Mouse (Mus musculus) E14TG2a.4 (cell line): ENCODE measurements around the gene Lrrfip1.

Source experiments
- H3K27me3 ChIP-seq: 2 replicates; pipeline ENCODE4 v1.6.1; 2014; ENCODE audit warnings: low read length, control low read depth; ENCODE audit not compliant: insufficient read depth
- H3K36me3 ChIP-seq: 2 replicates; pipeline ENCODE4 v1.6.1; 2014; ENCODE audit warnings: low read length, control low read depth; ENCODE audit not compliant: insufficient read depth
- H3K4me1 ChIP-seq: replicated peaks from 2 replicates; pipeline ENCODE4 v1.6.1; 2014; ENCODE audit warnings: low read depth, low read length, control low read depth
- H3K4me3 ChIP-seq: replicated peaks from 2 replicates; pipeline ENCODE4 v1.5.1; 2014; ENCODE audit warnings: mild to moderate bottlenecking, low read length
- H3K9me3 ChIP-seq: 2 replicates; pipeline ENCODE4 v1.6.1; 2014; ENCODE audit warnings: low read length, control low read depth
- CTCF ChIP-seq: conservative IDR thresholded peaks from 2 replicates; pipeline ENCODE4 v1.5.1; 2014; ENCODE audit warnings: low read length
- NANOG ChIP-seq: IDR thresholded peaks from 2 replicates; pipeline ENCODE4 v1.6.1; 2014; ENCODE audit warnings: borderline replicate concordance, low read length, mixed read lengths
- POU5F1 ChIP-seq: IDR thresholded peaks from 2 replicates; pipeline ENCODE4 v1.6.1; 2014; ENCODE audit warnings: low read length, borderline replicate concordance

Lrrfip1 gene

GRCm38 (mm10) chr1:91037213-91037612 is 38.7 kb downstream of the Lrrfip1 start:
- no peaks in the 10 kb centered on the region for H3K36me3 ChIP-seq
- TF ChIP-seq NANOG (no peak), CTCF (no peak), POU5F1 (no peak)
- H3K9me3 ChIP-seq = peaks cover 16% of the 10 kb centered on the region
- H3K4me1 ChIP-seq = peaks cover 24% of the 10 kb centered on the region
- H3K4me3 ChIP-seq = no peak overlapping the region
- peaks cover 9% of the 10 kb centered on the region; the same call in 1 of the 2 replicates for H3K27me3 ChIP-seq

DNA sequence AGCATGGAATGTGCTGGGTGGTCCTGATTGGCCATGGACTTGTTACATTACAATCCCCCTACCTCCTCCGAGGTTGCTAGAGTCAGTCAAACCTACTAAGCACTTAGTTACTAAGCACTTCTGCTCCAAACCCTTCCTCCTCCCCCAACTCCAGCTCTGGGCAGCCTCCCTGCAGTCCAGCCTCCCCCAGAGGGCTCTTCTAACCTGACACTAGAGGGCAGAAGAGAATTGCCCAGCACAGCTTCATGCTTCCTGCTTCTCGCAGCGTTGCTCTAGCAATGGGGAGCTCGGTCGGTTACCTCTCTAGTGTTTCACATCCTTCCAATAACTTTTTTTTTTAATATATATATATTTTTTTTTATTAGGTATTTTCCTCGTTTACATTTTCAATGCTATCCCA is 39.5 kb downstream of the Lrrfip1 start:
- Histone ChIP-seq H3K9me3 (peaks cover 8% of the 10 kb centered on the region), H3K4me3 (no peak overlapping the region), H3K4me1 (peaks cover 27% of the 10 kb centered on the region), H3K36me3 (no peaks in the 10 kb centered on the region), H3K27me3 (peaks cover 9% of the 10 kb centered on the region; the same call in 1 of the 2 replicates)
- no peak for TF ChIP-seq CTCF
- TF ChIP-seq NANOG = no peak
- TF ChIP-seq POU5F1 = no peak

DNA sequence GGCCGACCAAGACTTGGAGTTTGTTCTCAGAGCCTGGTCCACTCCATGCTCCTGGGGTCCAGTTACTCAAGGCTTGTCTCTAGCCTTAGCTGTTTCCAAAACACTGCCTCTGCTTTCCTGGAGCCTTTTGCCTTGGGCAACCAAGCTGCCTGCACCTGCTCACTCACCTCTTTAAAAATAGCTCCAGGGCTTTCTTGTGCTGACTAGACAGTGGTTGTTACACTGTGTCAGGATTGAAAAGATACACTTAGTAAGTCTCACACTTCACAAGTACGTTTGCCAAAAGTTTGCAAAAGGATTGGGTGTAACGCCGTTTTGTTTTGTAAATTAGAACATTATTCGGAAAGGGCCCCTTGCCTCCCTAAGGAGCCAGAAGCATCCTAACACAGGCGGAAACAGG is 40.0 kb downstream of the Lrrfip1 start:
- TF ChIP-seq POU5F1 (no peak), CTCF (no peak), NANOG (no peak)
- Histone ChIP-seq H3K27me3 (peaks cover 9% of the 10 kb centered on the region; the same call in 1 of the 2 replicates), H3K9me3 (peaks cover 3% of the 10 kb centered on the region; the same call in 1 of the 2 replicates), H3K4me3 (no peak overlapping the region), H3K4me1 (peaks cover 33% of the 10 kb centered on the region), H3K36me3 (no peaks in the 10 kb centered on the region)

DNA sequence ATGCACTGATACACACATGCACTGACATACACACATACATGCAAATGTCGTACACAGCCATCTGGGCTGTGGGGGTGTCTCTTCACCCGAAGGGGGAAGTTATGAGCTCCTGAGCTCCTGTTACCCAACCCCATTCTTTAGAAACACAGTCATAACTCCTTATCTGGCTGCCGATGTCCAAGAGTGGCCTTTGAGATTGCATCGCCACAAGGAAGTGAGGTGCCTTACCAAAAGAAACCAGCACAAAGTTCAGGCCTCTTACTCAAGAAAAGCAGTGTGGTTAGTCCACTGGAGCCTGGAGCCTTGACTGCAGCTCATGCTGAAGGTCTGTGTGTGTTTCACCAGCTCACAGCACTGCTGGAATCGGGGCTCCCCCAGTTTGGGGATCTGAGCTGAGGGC is 43.1 kb downstream of the Lrrfip1 start:
- no peaks in the 10 kb centered on the region for H3K36me3 ChIP-seq
- peaks cover 46% of the 10 kb centered on the region for H3K4me1 ChIP-seq
- H3K9me3 ChIP-seq = no peaks in the 10 kb centered on the region
- TF ChIP-seq CTCF = no peak
- TF ChIP-seq POU5F1 = no peak
- TF ChIP-seq NANOG = no peak
- no peak overlapping the region for H3K4me3 ChIP-seq
- H3K27me3 ChIP-seq = peaks cover 21% of the 10 kb centered on the region; the same call in 1 of the 2 replicates

DNA sequence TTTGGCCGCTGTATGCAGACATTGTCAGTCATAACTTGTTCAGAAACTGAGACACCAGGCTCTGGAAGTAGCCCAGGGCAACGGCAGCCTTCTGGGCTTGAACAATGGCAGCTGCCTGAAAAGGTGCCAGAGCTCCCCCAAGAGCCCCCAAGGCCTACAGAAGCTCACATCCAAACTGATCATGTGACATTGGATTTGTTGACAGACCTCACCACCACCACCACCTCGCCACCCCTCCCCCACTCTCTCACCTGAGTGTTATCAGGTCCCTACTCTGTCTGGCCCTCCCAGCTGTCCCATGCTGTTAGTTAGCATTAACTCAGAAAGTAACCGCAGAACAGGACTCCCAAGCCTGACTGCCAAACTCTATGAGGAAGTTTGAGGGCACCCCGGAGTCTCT is 44.7 kb downstream of the Lrrfip1 start:
- Histone ChIP-seq H3K36me3 (no peaks in the 10 kb centered on the region), H3K27me3 (peaks cover 22% of the 10 kb centered on the region; the same call in 1 of the 2 replicates), H3K4me1 (peaks cover 41% of the 10 kb centered on the region), H3K4me3 (peak overlapping the region; percentile 23; the same call in 1 of the 2 replicates), H3K9me3 (no peaks in the 10 kb centered on the region)
- TF ChIP-seq NANOG (no peak), POU5F1 (no peak), CTCF (no peak)

DNA sequence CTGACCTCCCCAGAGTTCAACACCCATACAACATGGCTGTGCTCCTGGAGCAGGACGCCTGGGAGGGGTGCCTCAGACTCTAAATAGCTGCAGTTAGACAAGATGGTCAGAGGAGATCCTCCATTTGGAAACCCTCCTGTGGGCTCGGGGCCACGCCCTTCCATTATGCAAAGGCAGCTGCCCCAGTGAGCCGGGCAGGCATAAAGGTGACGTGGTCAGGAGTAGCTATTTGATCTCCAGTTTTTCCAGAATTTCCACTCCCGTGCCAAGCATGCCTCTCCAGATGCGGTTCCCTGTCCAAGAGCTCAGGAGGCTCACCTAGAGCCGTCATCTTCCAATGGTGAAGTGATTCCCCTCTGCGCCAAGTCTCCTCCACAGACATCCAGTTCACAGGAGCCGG is 45.6 kb downstream of the Lrrfip1 start:
- no peak for TF ChIP-seq CTCF
- no peak for TF ChIP-seq NANOG
- no peak for TF ChIP-seq POU5F1
- Histone ChIP-seq H3K9me3 (no peaks in the 10 kb centered on the region), H3K4me1 (peaks cover 34% of the 10 kb centered on the region), H3K36me3 (no peaks in the 10 kb centered on the region), H3K27me3 (peaks cover 22% of the 10 kb centered on the region; the same call in 1 of the 2 replicates), H3K4me3 (no peak overlapping the region)

- TF ChIP-seq NANOG (no peak), POU5F1 (no peak), CTCF (no peak)
- peaks cover 32% of the 10 kb centered on the region for H3K4me1 ChIP-seq
- H3K9me3 ChIP-seq = no peaks in the 10 kb centered on the region
- no peaks in the 10 kb centered on the region for H3K36me3 ChIP-seq
- peaks cover 22% of the 10 kb centered on the region; the same call in 1 of the 2 replicates for H3K27me3 ChIP-seq
- H3K4me3 ChIP-seq = no peak overlapping the region
Observed at GRCm38 (mm10) chr1:91044648-91045047, 46.1 kb downstream of the Lrrfip1 start.

GRCm38 (mm10) chr1:91046237-91046636 is 47.7 kb downstream of the Lrrfip1 start:
- no peak for TF ChIP-seq NANOG
- no peak for TF ChIP-seq CTCF
- TF ChIP-seq POU5F1 = no peak
- H3K4me3 ChIP-seq = no peak overlapping the region
- H3K9me3 ChIP-seq = no peaks in the 10 kb centered on the region
- H3K36me3 ChIP-seq = no peaks in the 10 kb centered on the region
- peaks cover 24% of the 10 kb centered on the region for H3K27me3 ChIP-seq
- peaks cover 27% of the 10 kb centered on the region for H3K4me1 ChIP-seq

GRCm38 (mm10) chr1:91049296-91049695 is 50.8 kb downstream of the Lrrfip1 start:
- TF ChIP-seq POU5F1 (no peak), NANOG (no peak)
- peaks cover 34% of the 10 kb centered on the region for H3K4me1 ChIP-seq
- no peak overlapping the region for H3K4me3 ChIP-seq
- H3K27me3 ChIP-seq = peaks cover 45% of the 10 kb centered on the region
- H3K36me3 ChIP-seq = no peaks in the 10 kb centered on the region
- no peaks in the 10 kb centered on the region for H3K9me3 ChIP-seq

DNA sequence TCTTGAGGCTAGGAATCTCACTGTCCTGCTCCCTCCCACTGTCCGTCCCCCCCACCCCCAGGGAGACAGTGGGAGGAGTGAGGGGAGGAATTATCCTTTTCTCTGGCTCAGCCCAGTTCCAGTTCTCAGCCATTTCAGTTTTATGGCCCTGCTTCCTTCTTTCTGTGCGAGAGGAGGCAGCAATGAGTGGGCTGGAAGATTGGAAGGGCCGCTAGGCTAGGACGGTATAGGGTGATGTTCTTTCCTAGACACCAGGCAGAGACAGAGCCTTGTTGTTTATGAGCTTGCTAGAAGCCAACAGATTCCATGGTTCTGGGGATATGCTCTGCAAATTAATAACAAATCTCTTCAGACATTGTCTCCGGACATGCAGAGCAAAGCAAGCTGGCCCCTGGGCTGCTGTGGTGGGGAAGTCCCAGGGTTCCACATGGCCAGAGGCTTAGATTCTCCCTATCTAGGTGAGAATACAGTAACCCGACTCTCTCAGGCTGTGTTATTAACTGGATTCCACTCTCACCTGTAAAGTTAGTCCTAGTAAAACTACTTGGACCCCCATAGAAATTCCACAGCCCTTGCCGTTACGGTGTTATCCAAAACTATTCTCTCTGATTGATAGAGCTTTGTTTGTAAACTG is 53.0 kb downstream of the Lrrfip1 start:
- no peak for TF ChIP-seq POU5F1
- no peak for TF ChIP-seq NANOG
- no peak for TF ChIP-seq CTCF
- Histone ChIP-seq H3K27me3 (peaks cover 40% of the 10 kb centered on the region), H3K4me1 (peaks cover 40% of the 10 kb centered on the region), H3K4me3 (no peak overlapping the region), H3K9me3 (no peaks in the 10 kb centered on the region), H3K36me3 (no peaks in the 10 kb centered on the region)
